Mouse (Mus musculus) testis, adult 2 months (tissue): ENCODE measurements around the gene Gm10638.

ENCODE experiments used
- CTCF ChIP-seq: fragments of 200-500 bp; IDR thresholded peaks from 2 replicates; pipeline ENCODE4 v1.5.1; 2012; ENCODE audit warnings: low read depth, mild to moderate bottlenecking, inconsistent platforms, low read length, moderate library complexity; ENCODE audit not compliant: control insufficient read depth, insufficient read depth, insufficient replicate concordance
- POLR2A ChIP-seq: fragments of 200-500 bp; IDR thresholded peaks from 2 replicates; pipeline ENCODE4 v1.6.1; 2012; ENCODE audit warnings: low read depth, mild to moderate bottlenecking, inconsistent platforms, low read length, moderate library complexity; ENCODE audit not compliant: control insufficient read depth

DNA sequence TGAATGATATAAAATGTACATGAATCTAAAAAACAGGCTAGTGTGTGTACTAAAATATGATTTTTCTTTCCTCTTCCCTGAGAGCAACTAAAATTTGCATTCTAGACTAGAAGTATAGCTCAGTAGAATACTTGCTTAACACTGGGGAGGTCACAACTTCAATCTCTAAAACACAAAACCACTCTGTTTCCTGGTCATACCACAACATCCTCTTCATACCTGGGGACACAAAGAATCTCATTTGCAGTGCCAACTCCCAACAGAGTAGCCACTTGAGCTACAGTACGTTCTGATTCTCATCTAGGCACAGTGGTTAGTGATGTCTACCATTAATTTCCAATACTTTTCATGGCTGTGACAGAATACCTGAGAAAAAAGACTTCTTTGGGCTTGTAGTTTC, 26.1 kb upstream of the Gm10638 start:
- TF ChIP-seq POLR2A (no peak), CTCF (no peak)
